22 mouse cellular contexts compared by ENCODE assay signal in genomic region chr3:30404821-30405220, GRCm38 (mm10).
DNase-seq lines count a peak whose midpoint lies in the region; ATAC-seq and TF ChIP-seq lines count a peak whose summit lies in the region.
"Had no signal": no experiment of that assay in that cellular context is flagged by ENCODE, and none has a peak within 500 bp of the region (broad histone marks: within the 10 kb centered on the region; RNA-seq: fewer than 3 reads in every experiment).

No protein-coding gene starts in this region.

- H3K36me3 ChIP-seq in forebrain, embryonic 16.5 days (ENCODE audit: control insufficient read depth, insufficient read depth) = no peaks in the 10 kb centered on the region
- no peaks in the 10 kb centered on the region for H3K36me3 ChIP-seq in forebrain, embryonic 14.5 days (ENCODE audit: control insufficient read depth, insufficient read depth, low read length)
- no peaks in the 10 kb centered on the region for H3K36me3 ChIP-seq in forebrain, postnatal 0 days (ENCODE audit: insufficient read depth)
- no peaks in the 10 kb centered on the region for H3K36me3 ChIP-seq in forebrain, embryonic 15.5 days
- H3K36me3 ChIP-seq: G1E had no signal

- 65% methylated on average over 4 of the region's 4 CpGs for WGBS in forebrain, embryonic 16.5 days
- WGBS in forebrain, embryonic 14.5 days = 64% methylated on average over 4 of the region's 4 CpGs
- 58% methylated on average over 4 of the region's 4 CpGs for WGBS in forebrain, postnatal 0 days
- 66% methylated on average over 4 of the region's 4 CpGs for WGBS in forebrain, embryonic 15.5 days

- no peaks in the 10 kb centered on the region for H3K4me1 ChIP-seq in forebrain, embryonic 16.5 days (replicated peaks; ENCODE audit: control insufficient read depth, insufficient read depth, low read length)
- no peaks in the 10 kb centered on the region for H3K4me1 ChIP-seq in forebrain, embryonic 14.5 days (ENCODE audit: control insufficient read depth, insufficient read depth, low read length)
- no peaks in the 10 kb centered on the region; the same call in 1 of the 2 replicates for H3K4me1 ChIP-seq in forebrain, postnatal 0 days (ENCODE audit: insufficient read depth)
- no peaks in the 10 kb centered on the region for H3K4me1 ChIP-seq in forebrain, embryonic 15.5 days

- TF ChIP-seq CTCF in forebrain, postnatal 0 days (IDR thresholded peaks at IDR 0.05; ENCODE audit: low read depth) = no peak

- 0 out of 2 replicates have a peak, but pooled peaks have one; percentile 52 for ATAC-seq in forebrain, embryonic 16.5 days
- no peak for ATAC-seq in forebrain, embryonic 14.5 days
- ATAC-seq in forebrain, postnatal 0 days = peak; percentile 51; the same call in 1 of the 2 replicates
- ATAC-seq in forebrain, embryonic 15.5 days (replicated peaks) = no peak
- ATAC-seq in frontal cortex, adult (ENCODE audit: low TSS enrichment) = peak; percentile 77; the same call in 1 of the 2 replicates
- ATAC-seq: activated CD4-positive, CD25-positive, alpha-beta regulatory T cell, adult 4 months; CD4-positive, CD25-positive, alpha-beta regulatory T cell, adult 4 months; Patski had no signal

- no peaks in the 10 kb centered on the region for H3K9me3 ChIP-seq in forebrain, embryonic 16.5 days (ENCODE audit: control insufficient read depth, low read length)
- H3K9me3 ChIP-seq in forebrain, embryonic 14.5 days (replicated peaks; ENCODE audit: control insufficient read depth, low read length) = no peaks in the 10 kb centered on the region
- no peaks in the 10 kb centered on the region for H3K9me3 ChIP-seq in forebrain, postnatal 0 days (ENCODE audit: low read length)
- no peaks in the 10 kb centered on the region for H3K9me3 ChIP-seq in forebrain, embryonic 15.5 days
- H3K9me3 ChIP-seq: G1E had no signal

- H3K9ac ChIP-seq in forebrain, embryonic 16.5 days (replicated peaks; ENCODE audit: low read depth, low read length) = no peak overlapping the region
- no peak overlapping the region for H3K9ac ChIP-seq in forebrain, embryonic 14.5 days (ENCODE audit: low read length)
- H3K9ac ChIP-seq in forebrain, postnatal 0 days = no peak overlapping the region
- H3K9ac ChIP-seq in forebrain, embryonic 15.5 days (replicated peaks) = no peak overlapping the region

- H3K27ac ChIP-seq in forebrain, embryonic 16.5 days (ENCODE audit: low read length) = no peak overlapping the region
- no peak overlapping the region for H3K27ac ChIP-seq in forebrain, embryonic 14.5 days (ENCODE audit: low read depth, low read length)
- H3K27ac ChIP-seq in forebrain, postnatal 0 days (ENCODE audit: low read depth, low read length) = no peak overlapping the region
- no peak overlapping the region for H3K27ac ChIP-seq in forebrain, embryonic 15.5 days (replicated peaks)

- H3K4me2 ChIP-seq in forebrain, embryonic 16.5 days (ENCODE audit: low read length) = no peak overlapping the region
- H3K4me2 ChIP-seq in forebrain, embryonic 14.5 days (ENCODE audit: low read length) = no peak overlapping the region
- H3K4me2 ChIP-seq in forebrain, postnatal 0 days (ENCODE audit: low read depth) = no peak overlapping the region
- H3K4me2 ChIP-seq in forebrain, embryonic 15.5 days (replicated peaks) = no peak overlapping the region

- H3K27me3 ChIP-seq in forebrain, embryonic 16.5 days (replicated peaks; ENCODE audit: control insufficient read depth, insufficient read depth, low read length) = no peaks in the 10 kb centered on the region
- H3K27me3 ChIP-seq in forebrain, embryonic 14.5 days (replicated peaks; ENCODE audit: control insufficient read depth, insufficient read depth, low read length) = no peaks in the 10 kb centered on the region
- no peaks in the 10 kb centered on the region for H3K27me3 ChIP-seq in forebrain, postnatal 0 days (ENCODE audit: insufficient read depth, low read length)
- no peaks in the 10 kb centered on the region for H3K27me3 ChIP-seq in forebrain, embryonic 15.5 days
- H3K27me3 ChIP-seq: CH12.LX had no signal

- no peak overlapping the region for H3K4me3 ChIP-seq in forebrain, embryonic 16.5 days (replicated peaks; ENCODE audit: low read length)
- no peak overlapping the region for H3K4me3 ChIP-seq in forebrain, embryonic 14.5 days (ENCODE audit: low read depth, low read length)
- H3K4me3 ChIP-seq in forebrain, postnatal 0 days (ENCODE audit: low read depth, low read length) = no peak overlapping the region
- no peak overlapping the region for H3K4me3 ChIP-seq in forebrain, embryonic 15.5 days

- intact Hi-C loops in heart, postnatal 10 days (cut with DNase I) = no loop called here

- no peak for DNase-seq in forebrain, embryonic 14.5 days (ENCODE audit: low spot score)
- DNase-seq in forebrain, postnatal 0 days = no peak
- DNase-seq in frontal cortex, postnatal 14 days (ENCODE audit: low spot score in 2 of 2) = no peak
- DNase-seq in heart, adult 11 months = peak; percentile 11
- no peak for DNase-seq in heart, postnatal 10 days
- DNase-seq: adrenal gland, adult 2 months; adrenal gland, adult 8-10 months; adrenal gland, postnatal 10 days; adrenal gland, postnatal 14 days; adrenal gland, postnatal 25 days; adrenal gland, postnatal 36 days; B cell, adult 2 months; cerebellum, adult 11 months; cerebellum, adult 11-12 months had no signal

Comparison
In these comparisons a context has a peak if more than half of its experiments do, and no peak if none do; other contexts are left out.
1. ATAC-seq: peak in forebrain, embryonic 16.5 days (single experiment), forebrain, postnatal 0 days (single experiment) and frontal cortex, adult (single experiment); none in forebrain, embryonic 14.5 days (single experiment) and forebrain, embryonic 15.5 days (single experiment).